Mouse (Mus musculus) urinary bladder, adult 2 months (tissue): ENCODE measurements around the gene Cib1. TPM values are rescaled to one million over a fixed set of nuclear protein-coding genes. Genes with fewer than 3 reads are reported as not detected.

Experiments used
- DNase-seq: peaks from one replicate; pipeline ENCODE4 v3.0.0; 2022; ENCODE audit warnings: low spot score
- polyA plus RNA-seq: library from polyadenylated mRNA; depleted of rRNA; stranded (reverse); fragments of >200 nt; gene quantifications from 2 replicates; pipeline ENCODE4 v1.2.3, GENCODE M21; 2012

Gene Cib1
- polyA plus RNA-seq, 1 experiment, result 85.6 TPM

- DNase-seq, result no peak
These were observed 1.2 kb upstream of the Cib1 start for GRCm38 (mm10) chr7:80233799-80234198.

- no peak for DNase-seq
These were observed 583 bp downstream of the Cib1 start for GRCm38 (mm10) chr7:80231971-80232488.

- no peak for DNase-seq
These were observed 2.4 kb downstream of the Cib1 start for GRCm38 (mm10) chr7:80230196-80230595.

- peak; percentile 26 for DNase-seq
These were observed 5.5 kb downstream of the Cib1 start for GRCm38 (mm10) chr7:80227065-80227464.

GRCm38 (mm10) chr7:80221179-80221750, 11.3 kb downstream of the Cib1 start:
- DNase-seq, result no peak

- DNase-seq, result no peak
These were observed 12.3 kb downstream of the Cib1 start for GRCm38 (mm10) chr7:80220237-80220797.

- DNase-seq, result no peak
These were observed 13.9 kb downstream of the Cib1 start for GRCm38 (mm10) chr7:80218666-80219065.

GRCm38 (mm10) chr7:80216566-80216965, 16.0 kb downstream of the Cib1 start:
- DNase-seq, result no peak

GRCm38 (mm10) chr7:80215398-80215797, 17.2 kb downstream of the Cib1 start:
- DNase-seq, result peak; percentile 61

GRCm38 (mm10) chr7:80214459-80214858, 18.2 kb downstream of the Cib1 start:
- no peak for DNase-seq

GRCm38 (mm10) chr7:80213604-80214003, 19.0 kb downstream of the Cib1 start:
- DNase-seq, result no peak

GRCm38 (mm10) chr7:80210982-80211381, 21.6 kb downstream of the Cib1 start:
- no peak for DNase-seq

GRCm38 (mm10) chr7:80209669-80210068, 22.9 kb downstream of the Cib1 start:
- DNase-seq, result no peak

GRCm38 (mm10) chr7:80208738-80209430, 23.7 kb downstream of the Cib1 start:
- DNase-seq, result no peak

- DNase-seq, result peak; percentile 63
These were observed 24.5 kb downstream of the Cib1 start for GRCm38 (mm10) chr7:80208026-80208642.

- no peak for DNase-seq
These were observed 25.3 kb downstream of the Cib1 start for GRCm38 (mm10) chr7:80207314-80207731.

GRCm38 (mm10) chr7:80205705-80206589, 26.7 kb downstream of the Cib1 start:
- DNase-seq, result no peak

GRCm38 (mm10) chr7:80204961-80205360, 27.7 kb downstream of the Cib1 start:
- no peak for DNase-seq

- DNase-seq, result no peak
These were observed 28.3 kb downstream of the Cib1 start for GRCm38 (mm10) chr7:80204362-80204761.

GRCm38 (mm10) chr7:80203638-80204096, 28.9 kb downstream of the Cib1 start:
- no peak for DNase-seq

- DNase-seq, result no peak
These were observed 29.7 kb downstream of the Cib1 start for GRCm38 (mm10) chr7:80202961-80203360.
